Mouse (Mus musculus) olfactory bulb, adult 2 months (tissue): ENCODE measurements around the gene Nab1. TPM values are rescaled to one million over a fixed set of nuclear protein-coding genes. Genes with fewer than 3 reads are reported as not detected.

Experiments used
- H3K27ac ChIP-seq: fragments of 200-500 bp; 2 replicates; pipeline ENCODE4 v1.5.1; 2012; ENCODE audit warnings: low read depth, low read length; ENCODE audit not compliant: insufficient read depth
- H3K4me1 ChIP-seq: fragments of 200-500 bp; 2 replicates; pipeline ENCODE4 v1.6.1; 2012; ENCODE audit warnings: low read length; ENCODE audit not compliant: control insufficient read depth, insufficient read depth
- H3K4me3 ChIP-seq: fragments of 200-500 bp; 2 replicates; pipeline ENCODE4 v1.5.1; 2012; ENCODE audit warnings: mild to moderate bottlenecking, low read depth, low read length, moderate library complexity; ENCODE audit not compliant: insufficient read depth
- CTCF ChIP-seq: fragments of 200-500 bp; IDR thresholded peaks from 2 replicates; pipeline ENCODE4 v1.5.1; 2012; ENCODE audit warnings: low read depth, mild to moderate bottlenecking, low read length, moderate library complexity; ENCODE audit not compliant: insufficient read depth
- POLR2A ChIP-seq: fragments of 200-500 bp; IDR thresholded peaks from 2 replicates; pipeline ENCODE4 v1.6.1; 2012; ENCODE audit warnings: mild to moderate bottlenecking, low read depth, low read length, moderate library complexity; ENCODE audit not compliant: insufficient read depth
- WGBS: fragments of 180-500 bp; shearing (Covaris S2); methylation state at CpG from one replicate; pipeline ENCODE4 v1.1.7; 2018; 5-methylcytosine and 5-hydroxymethylcytosine counted together
- polyA plus RNA-seq: library from polyadenylated mRNA; stranded (reverse); fragments of >200 nt; gene quantifications from 2 replicates; pipeline ENCODE4 v1.2.4, GENCODE M21; 2012; ENCODE audit warnings: low replicate concordance; ENCODE audit not compliant: missing spikeins, insufficient read depth, insufficient read length

Nab1 gene
- polyA plus RNA-seq, 1 experiment, result not detected

GRCm38 (mm10) chr1:52520131-52520530 lies 19.7 kb upstream of the Nab1 start:
- WGBS, result 94% methylated on average over 7 of the region's 7 CpGs
- Histone ChIP-seq H3K4me1 (peaks cover 9% of the 10 kb centered on the region), H3K27ac (no peak overlapping the region), H3K4me3 (no peak overlapping the region)
- TF ChIP-seq CTCF, result no peak
- TF ChIP-seq POLR2A, result no peak

DNA sequence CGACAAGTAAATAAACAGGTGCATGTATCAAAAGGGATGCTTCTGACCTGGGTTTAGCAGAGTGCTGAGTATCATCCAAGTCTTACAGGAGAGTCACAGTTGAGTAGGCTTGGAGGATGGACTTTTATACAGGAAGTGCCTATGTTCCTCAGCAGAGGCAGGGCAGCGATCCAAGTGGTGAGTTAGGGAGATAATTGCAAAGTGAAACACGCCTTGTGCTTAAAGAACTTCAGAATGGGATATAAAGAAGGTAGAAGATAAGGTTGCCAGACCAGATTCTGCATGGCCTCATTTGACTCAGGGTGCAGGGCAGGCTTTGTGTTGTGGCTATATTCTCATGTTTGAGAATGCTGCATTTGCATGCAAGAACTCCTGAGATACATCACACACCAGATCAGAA lies 14.8 kb upstream of the Nab1 start:
- no peak overlapping the region for H3K4me3 ChIP-seq
- 93% methylated on average over 3 of the region's 3 CpGs for WGBS
- TF ChIP-seq CTCF (no peak), POLR2A (no peak)

DNA sequence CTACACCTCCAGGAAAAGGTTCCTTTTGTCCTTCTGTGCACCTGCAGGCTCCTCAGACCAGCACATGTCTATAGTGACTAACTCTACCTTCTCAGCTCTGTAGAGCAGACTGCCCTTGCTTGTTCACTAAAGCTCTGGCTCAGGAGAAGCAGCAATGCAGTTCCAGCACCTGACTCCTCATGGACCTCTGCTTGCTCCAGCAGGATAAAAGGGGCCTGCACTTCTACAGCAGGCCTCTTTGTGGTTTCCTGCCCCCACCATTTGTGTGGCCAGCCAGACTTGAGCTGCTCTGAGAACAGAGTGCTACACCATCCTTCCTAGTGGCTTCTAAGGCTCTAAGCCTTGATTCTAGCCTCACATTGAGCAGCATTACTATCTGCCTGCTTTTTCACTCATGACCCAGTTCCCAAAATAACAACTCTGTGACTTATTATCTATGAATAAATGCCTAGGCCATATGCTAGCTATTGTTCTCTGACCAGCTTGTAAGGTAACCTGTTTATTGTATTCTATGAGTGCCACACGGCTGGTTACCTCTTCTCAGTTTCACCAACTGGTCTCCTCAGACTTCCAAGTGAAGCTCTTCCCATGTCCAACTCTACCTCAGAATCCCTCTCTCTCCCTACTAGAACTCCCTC lies 11.4 kb upstream of the Nab1 start:
- H3K27ac ChIP-seq, result no peak overlapping the region
- no peak overlapping the region for H3K4me3 ChIP-seq
- TF ChIP-seq CTCF (no peak), POLR2A (no peak)
- H3K4me1 ChIP-seq, result no peaks in the 10 kb centered on the region
- WGBS, result 98% methylated on average over 1 of the region's 1 CpGs

More for the DNA sequence above, 14.8 kb upstream of the Nab1 start:
- Histone ChIP-seq H3K4me1 (no peaks in the 10 kb centered on the region), H3K27ac (no peak overlapping the region)

DNA sequence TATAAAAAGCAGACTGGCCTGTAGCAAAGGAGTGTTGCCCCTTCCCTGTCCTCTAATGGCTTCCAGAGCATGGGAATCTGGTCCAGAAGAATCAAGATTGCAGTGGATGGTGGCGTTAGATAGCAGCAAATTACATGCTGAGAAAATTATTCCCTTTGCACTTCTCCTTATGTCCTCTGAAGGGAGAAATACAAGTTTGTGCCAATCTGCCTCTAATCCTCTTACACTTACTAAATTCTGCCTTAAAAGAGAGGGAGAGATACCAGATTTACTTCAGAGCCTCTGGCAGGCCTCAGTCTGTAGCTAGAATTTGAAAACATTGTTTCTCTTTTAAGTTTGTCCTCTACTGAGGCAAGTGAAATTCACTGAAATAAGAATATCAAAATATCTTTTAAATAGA lies 5.7 kb upstream of the Nab1 start:
- peaks cover 3% of the 10 kb centered on the region; the same call in 1 of the 2 replicates for H3K4me1 ChIP-seq
- H3K27ac ChIP-seq, result no peak overlapping the region
- TF ChIP-seq POLR2A, result no peak
- no peak for TF ChIP-seq CTCF
- 18% methylated on average over 1 of the region's 1 CpGs for WGBS
- no peak overlapping the region for H3K4me3 ChIP-seq

GRCm38 (mm10) chr1:52502296-52502695 lies 1.8 kb upstream of the Nab1 start:
- TF ChIP-seq POLR2A, result no peak
- WGBS, result 29% methylated on average over 4 of the region's 4 CpGs
- no peak overlapping the region for H3K4me3 ChIP-seq
- H3K27ac ChIP-seq, result 0 out of 2 replicates have a peak overlapping the region, but pooled peaks have one; percentile 73
- peaks cover 5% of the 10 kb centered on the region; the same call in 1 of the 2 replicates for H3K4me1 ChIP-seq

- H3K27ac ChIP-seq, result peak overlapping the region; percentile 73; the same call in 1 of the 2 replicates
- no peak overlapping the region for H3K4me3 ChIP-seq
- no peak for TF ChIP-seq POLR2A
- no peak for TF ChIP-seq CTCF
- 27% methylated on average over 10 of the region's 10 CpGs for WGBS
- peaks cover 5% of the 10 kb centered on the region; the same call in 1 of the 2 replicates for H3K4me1 ChIP-seq
Observed at GRCm38 (mm10) chr1:52501688-52502133, 1.2 kb upstream of the Nab1 start.

GRCm38 (mm10) chr1:52501090-52501489 lies 611 bp upstream of the Nab1 start:
- WGBS, result 30% methylated on average over 1 of the region's 1 CpGs
- no peak overlapping the region for H3K4me3 ChIP-seq
- TF ChIP-seq CTCF, result no peak
- TF ChIP-seq POLR2A, result no peak
- H3K27ac ChIP-seq, result peak overlapping the region; percentile 94
- H3K4me1 ChIP-seq, result peaks cover 5% of the 10 kb centered on the region; the same call in 1 of the 2 replicates

DNA sequence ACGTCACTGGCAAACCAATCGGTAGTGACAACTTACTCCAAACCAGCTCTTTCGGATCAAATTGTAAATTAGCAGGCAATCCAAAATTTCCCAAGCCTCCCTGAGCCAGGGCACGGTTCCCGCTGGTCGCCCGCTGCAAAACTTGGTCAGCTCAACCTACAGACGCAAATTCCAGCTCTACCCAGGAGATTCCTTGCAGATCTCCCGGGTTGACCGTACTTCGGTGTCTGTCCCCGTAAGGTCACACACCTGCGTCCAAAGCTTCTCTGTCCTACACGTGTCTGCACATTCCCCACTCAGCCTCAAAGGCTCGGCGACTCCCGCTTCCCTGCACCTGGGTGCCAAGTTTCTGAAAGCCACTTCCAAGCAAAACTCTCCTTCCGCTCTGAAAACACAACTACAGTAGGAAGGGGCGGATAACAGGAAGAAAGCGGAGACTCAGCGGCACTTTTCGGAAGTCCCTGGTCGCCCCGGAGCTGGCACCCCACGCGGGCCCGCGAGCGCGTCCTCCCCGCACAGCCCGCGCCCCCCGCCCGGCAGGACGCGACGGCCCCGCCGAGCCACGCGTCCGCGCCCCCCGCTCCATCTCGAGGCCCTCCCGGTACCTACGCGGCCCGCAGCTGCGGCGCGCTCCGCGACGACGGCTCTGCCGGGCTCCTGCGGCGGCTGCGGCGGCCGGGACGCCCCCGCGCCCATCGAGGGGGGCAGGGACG lies 722 bp downstream of the Nab1 start:
- TF ChIP-seq CTCF (no peak), POLR2A (no peak)
- WGBS, result under 1% methylated on average over 55 of the region's 68 CpGs
- H3K27ac ChIP-seq, result peak overlapping the region; percentile 63
- H3K4me3 ChIP-seq, result peak overlapping the region; percentile 79
- H3K4me1 ChIP-seq, result peaks cover 5% of the 10 kb centered on the region; the same call in 1 of the 2 replicates

DNA sequence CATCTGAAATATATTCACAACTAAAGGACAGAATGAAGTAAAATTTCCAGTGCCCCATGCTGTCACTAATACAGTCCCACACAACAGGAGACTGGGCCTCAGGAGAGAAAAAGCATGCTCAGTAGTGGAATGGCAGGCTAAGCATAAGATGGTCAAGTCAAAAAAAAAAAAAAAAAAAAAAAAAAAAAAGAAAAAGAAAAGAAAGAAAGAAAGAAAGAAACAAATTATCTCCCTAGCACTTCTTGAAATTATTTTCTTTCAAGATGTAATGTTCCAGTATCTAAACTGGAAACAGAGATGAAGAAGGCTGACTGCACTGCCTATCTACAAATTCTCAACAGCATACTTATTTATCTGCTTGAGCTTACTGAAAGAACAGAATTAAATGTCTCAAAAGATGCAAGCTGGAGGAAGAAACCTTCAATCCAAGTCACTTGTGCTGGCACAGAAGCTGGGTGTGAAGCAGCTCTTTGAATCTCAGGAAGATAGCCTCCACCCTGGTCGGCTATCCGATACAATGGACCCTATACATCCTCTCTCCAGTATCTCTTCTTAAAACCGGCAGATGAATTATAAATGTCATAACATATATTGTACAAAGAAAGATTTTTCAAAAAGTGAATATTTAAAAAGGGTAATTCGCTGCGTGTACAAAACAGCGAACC lies 1.6 kb downstream of the Nab1 start:
- Histone ChIP-seq H3K4me1 (peaks cover 7% of the 10 kb centered on the region; the same call in 1 of the 2 replicates), H3K4me3 (peak overlapping the region; percentile 32), H3K27ac (no peak overlapping the region)
- 3% methylated on average over 6 of the region's 6 CpGs for WGBS
- TF ChIP-seq POLR2A (no peak), CTCF (no peak)
